Mouse (Mus musculus) heart, adult 2 months (tissue): ENCODE data around the gene Csrp2.

Experiments used
- EP300 ChIP-seq: fragments of 200-500 bp; IDR thresholded peaks from 2 replicates; pipeline ENCODE4 v1.6.1; 2011; ENCODE audit warnings: low read depth, low read length, control low read depth; ENCODE audit not compliant: insufficient read depth
- POLR2A ChIP-seq: fragments of 200-500 bp; IDR thresholded peaks from 2 replicates; pipeline ENCODE4 v1.6.1; 2011; ENCODE audit warnings: mild to moderate bottlenecking, low read depth, low read length, control low read depth; ENCODE audit not compliant: insufficient read depth

DNA sequence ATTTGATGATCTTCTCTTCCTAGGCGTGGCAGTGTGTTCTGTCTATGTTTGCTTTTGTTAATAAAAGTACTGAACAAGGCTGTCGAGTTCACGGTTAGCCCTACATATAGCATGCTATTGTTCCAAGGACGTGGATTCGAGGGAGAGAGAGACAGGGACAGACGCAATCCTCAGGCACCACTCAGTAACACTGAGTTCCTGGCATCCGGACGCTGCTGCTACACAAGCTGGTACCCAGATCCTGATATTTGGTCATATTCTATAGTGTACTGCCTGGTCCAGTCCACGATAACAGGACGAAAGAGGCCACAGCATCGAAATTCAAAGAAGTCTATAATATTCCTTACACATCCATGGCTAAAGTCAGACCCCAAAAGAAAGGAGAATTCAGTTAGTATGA, 24.6 kb downstream of the Csrp2 start:
- no peak for TF ChIP-seq POLR2A
- no peak for TF ChIP-seq EP300
